Mouse (Mus musculus) bone marrow macrophage, adult 2 months (primary cell): ENCODE measurements around the gene Dock4.

Experiments
- CTCF ChIP-seq: IDR thresholded peaks from 2 replicates; pipeline ENCODE4 v1.5.1; 2012; ENCODE audit warnings: low read depth, mild to moderate bottlenecking, low read length, moderate library complexity
- POLR2A ChIP-seq: IDR thresholded peaks from 2 replicates; pipeline ENCODE4 v1.6.1; 2012; ENCODE audit warnings: mild to moderate bottlenecking, low read depth, low read length, borderline replicate concordance

DNA sequence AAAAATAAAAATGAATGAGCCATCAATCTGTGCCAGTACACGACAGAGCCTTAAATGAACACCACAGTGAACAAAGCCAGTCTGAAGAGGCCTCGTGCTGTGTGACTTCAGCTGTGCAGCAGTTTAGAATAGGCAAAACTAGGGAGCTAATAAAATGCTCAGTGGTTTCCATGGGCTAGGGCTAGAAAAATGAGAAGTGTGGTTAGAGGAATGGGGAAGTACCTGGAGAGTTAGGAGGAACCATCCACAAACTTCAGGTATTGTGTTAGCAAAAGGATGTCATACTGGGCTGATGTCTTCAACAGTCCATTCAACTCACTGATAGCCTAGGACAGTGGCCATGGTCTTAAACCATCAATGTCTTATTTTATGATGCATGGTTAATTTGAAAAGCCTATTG, 263.3 kb downstream of the Dock4 start:
- no peak for TF ChIP-seq CTCF
- TF ChIP-seq POLR2A: no peak
